Mouse (Mus musculus) liver, embryonic 11.5 days (tissue): ENCODE results near the gene Rsph6a. TPM values are rescaled to one million over a fixed set of nuclear protein-coding genes. Genes with fewer than 3 reads are reported as not detected.

Experiments used
- microRNA-seq: library from miRNA; unstranded; fragments of <30 nt; microRNA quantifications from one replicate; pipeline ENCODE4, GENCODE M21; 2017; ENCODE audit warnings: borderline number of aligned reads
- polyA plus RNA-seq: library from polyadenylated mRNA; unstranded; fragments of >200 nt; fragmentation: Nextera tagmentation; extraction: Ambion mirVana; gene quantifications from 2 replicates; pipeline ENCODE4 v1.2.1, GENCODE M21; 2014

Rsph6a gene
- polyA plus RNA-seq, 1 experiment from 2014 or later: not detected

Small RNA genes within 50 kb of the gene (microRNA-seq; reads per million reads assigned to microRNA genes)
- not detected for gene Mir3100

Other genes starting within 250 kb of the Rsph6a start
- 0.08 TPM in 2 replicates for gene Psg17, start 233.1 kb upstream of the Rsph6a start, polyA plus RNA-seq
- gene Mill2, start 214.7 kb upstream of the Rsph6a start, polyA plus RNA-seq: 0.21 and 0.26 TPM in 2 replicates
- gene Pglyrp1, start 183.4 kb upstream of the Rsph6a start, polyA plus RNA-seq: 7.9 TPM in 2 replicates
- 20.8 and 21.1 TPM in 2 replicates for gene Ccdc61, start 144.3 kb upstream of the Rsph6a start, polyA plus RNA-seq
- 0.22 and 0.41 TPM in 2 replicates for gene Nova2, start 128.8 kb upstream of the Rsph6a start, polyA plus RNA-seq
- gene Nanos2, start 67.3 kb upstream of the Rsph6a start, polyA plus RNA-seq: not detected in 2 replicates
- 1.5 and 2.2 TPM in 2 replicates for gene Mypop, start 63.4 kb upstream of the Rsph6a start, polyA plus RNA-seq
- 23.3 and 24.9 TPM in 2 replicates for gene Irf2bp1, start 50.6 kb upstream of the Rsph6a start, polyA plus RNA-seq
- gene Foxa3, start 31.2 kb upstream of the Rsph6a start, polyA plus RNA-seq: 29.7 and 32.0 TPM in 2 replicates
- gene Sympk, start 30.3 kb upstream of the Rsph6a start, polyA plus RNA-seq: 26.3 and 28.4 TPM in 2 replicates
- gene Dmwd, start 21.5 kb downstream of the Rsph6a start, polyA plus RNA-seq: 10.2 and 12.8 TPM in 2 replicates
- gene Dmpk, start 29.2 kb downstream of the Rsph6a start, polyA plus RNA-seq: 12.4 and 13.9 TPM in 2 replicates
- gene Six5, start 39.9 kb downstream of the Rsph6a start, polyA plus RNA-seq: 3.7 and 4.3 TPM in 2 replicates
- 1.2 and 1.9 TPM in 2 replicates for gene Gm4969, start 63.7 kb downstream of the Rsph6a start, polyA plus RNA-seq
- gene Fbxo46, start 65.2 kb downstream of the Rsph6a start, polyA plus RNA-seq: 9.9 TPM in 2 replicates
- 7.5 and 9.5 TPM in 2 replicates for gene Qpctl, start 94.6 kb downstream of the Rsph6a start, polyA plus RNA-seq
- gene Snrpd2, start 95.0 kb downstream of the Rsph6a start, polyA plus RNA-seq: 140 and 158 TPM in 2 replicates
- gene Gipr, start 111.4 kb downstream of the Rsph6a start, polyA plus RNA-seq: 0.69 and 0.73 TPM in 2 replicates
- gene Eml2, start 121.7 kb downstream of the Rsph6a start, polyA plus RNA-seq: 2.7 and 3.8 TPM in 2 replicates
- 1.4 and 1.9 TPM in 2 replicates for gene Gpr4, start 157.8 kb downstream of the Rsph6a start, polyA plus RNA-seq
- gene Opa3, start 173.6 kb downstream of the Rsph6a start, polyA plus RNA-seq: 31.6 and 33.9 TPM in 2 replicates
- 85.9 and 87.5 TPM in 2 replicates for gene Vasp, start 217.1 kb downstream of the Rsph6a start, polyA plus RNA-seq
- not detected in 2 replicates for gene Ppm1n, start 225.4 kb downstream of the Rsph6a start, polyA plus RNA-seq
- gene Rtn2, start 227.9 kb downstream of the Rsph6a start, polyA plus RNA-seq: 8.2 and 11.1 TPM in 2 replicates